Mouse (Mus musculus): Measurements from ENCODE around the gene Twf1. TPM values are rescaled to one million over a fixed set of nuclear protein-coding genes. Genes with fewer than 3 reads are reported as not detected.

The Twf1 gene
- total and polyA plus RNA-seq, 3 experiments = 26.4 to 64.1 (median 37.1) TPM

GRCm38 (mm10) chr15:94628830-94629601 is 39.3 kb upstream of the Twf1 start, which contains the start of gene Tmem117:
TSS of gene Tmem117 (plus strand) at chr15:94629232.
- Histone ChIP-seq H3K27ac (ENCODE audit: control insufficient read depth, low read depth, low read length) (no peak within 1 kb of the TSS), H3K27me3 (ENCODE audit: control insufficient read depth in 1 of 2, insufficient read depth in 2 of 2, low read length in 2 of 2) (no peaks in the 10 kb centered on the region; a peak in 1 of 4 replicates), H3K4me3 (ENCODE audit: control insufficient read depth in 1 of 2, insufficient read depth in 1 of 2, low read depth in 2 of 2, low read length in 2 of 2) (no peak within 1 kb of the TSS), H3K9me3 (replicated peaks; ENCODE audit: insufficient read depth, low read length) (no peaks in the 10 kb centered on the region; the same call in 1 of the 2 replicates), H3K4me1 (ENCODE audit: control insufficient read depth in 1 of 2, insufficient read depth in 2 of 2, low read length in 2 of 2) (no peaks in the 10 kb centered on the region), H3K79me2 (ENCODE audit: control insufficient read depth, insufficient read depth, low read length, poor library complexity) (no peaks in the 10 kb centered on the region), H3K9ac (ENCODE audit: control insufficient read depth, low read depth, low read length, poor library complexity, severe bottlenecking) (no peak within 1 kb of the TSS), H3K36me3 (ENCODE audit: control insufficient read depth in 1 of 2, insufficient read depth in 2 of 2, low read length in 2 of 2) (no peaks in the 10 kb centered on the region)
- DNase-seq (ENCODE audit: low read depth, low spot score) = no peak
- TF ChIP-seq NELFE (IDR thresholded peaks at IDR 0.05; ENCODE audit: low read depth, low read length) (no peak), MEF2A (IDR thresholded peaks at IDR 0.05; ENCODE audit: extremely low read depth, insufficient replicate concordance, low read depth, low read length, poor library complexity, severe bottlenecking) (no peak), GATA1 (IDR thresholded peaks at IDR 0.05; ENCODE audit: low read depth, low read length) (no peak), JUND (IDR thresholded peaks at IDR 0.05; ENCODE audit: low read depth, low read length) (no peak), ZNF384 (IDR thresholded peaks at IDR 0.05; ENCODE audit: low read depth, low read length) (no peak), MAX (IDR thresholded peaks at IDR 0.05; ENCODE audit: low read length) (no peak), POLR2AphosphoS5 (IDR thresholded peaks at IDR 0.05; ENCODE audit: borderline replicate concordance, low read depth, low read length) (no peak), TCF12 (IDR thresholded peaks at IDR 0.05; ENCODE audit: low read depth, low read length) (no peak), CHD2 (IDR thresholded peaks at IDR 0.05; ENCODE audit: low read length) (no peak), CHD1 (IDR thresholded peaks at IDR 0.05; ENCODE audit: low read depth, low read length) (no peak), BHLHE40 (IDR thresholded peaks at IDR 0.05; ENCODE audit: borderline replicate concordance, low read depth, low read length) (no peak), ZKSCAN1 (IDR thresholded peaks at IDR 0.05; ENCODE audit: low read depth, low read length) (no peak), USF2 (IDR thresholded peaks at IDR 0.05; ENCODE audit: borderline replicate concordance in 1 of 2, insufficient read depth in 1 of 2, low read depth in 1 of 2, low read length in 2 of 2) (no peak), ZMIZ1 (IDR thresholded peaks at IDR 0.05; ENCODE audit: low read depth, low read length) (no peak), HCFC1 (IDR thresholded peaks at IDR 0.05; ENCODE audit: low read depth, low read length) (no peak), ZC3H11A (IDR thresholded peaks at IDR 0.05; ENCODE audit: low read depth, low read length) (no peak)

GRCm38 (mm10) chr15:94628463-94628829 is 38.8 kb upstream of the Twf1 start:
- no peaks in the 10 kb centered on the region; a peak in 1 of 4 replicates for H3K27me3 ChIP-seq (ENCODE audit: control insufficient read depth in 1 of 2, insufficient read depth in 2 of 2, low read length in 2 of 2)
- H3K9ac ChIP-seq (ENCODE audit: control insufficient read depth, low read depth, low read length, poor library complexity, severe bottlenecking) = no peak overlapping the region
- no peak for TF ChIP-seq TBP (IDR thresholded peaks at IDR 0.05; ENCODE audit: low read depth, low read length)
- TF ChIP-seq POLR2AphosphoS2 (IDR thresholded peaks at IDR 0.05; ENCODE audit: low read length) = no peak
- no peak for TF ChIP-seq ELF1 (IDR thresholded peaks at IDR 0.05; ENCODE audit: low read depth, low read length)
- TF ChIP-seq NELFE (IDR thresholded peaks at IDR 0.05; ENCODE audit: low read depth, low read length) = no peak
- no peak for TF ChIP-seq RAD21 (IDR thresholded peaks at IDR 0.05; ENCODE audit: low read depth, low read length)
- no peak for TF ChIP-seq TCF12 (IDR thresholded peaks at IDR 0.05; ENCODE audit: low read depth, low read length)
- no peak for TF ChIP-seq ZMIZ1 (IDR thresholded peaks at IDR 0.05; ENCODE audit: low read depth, low read length)
- TF ChIP-seq SIN3A (IDR thresholded peaks at IDR 0.05; ENCODE audit: low read length) = no peak
- TF ChIP-seq MAX (IDR thresholded peaks at IDR 0.05; ENCODE audit: low read length) = no peak
- H3K79me2 ChIP-seq (ENCODE audit: control insufficient read depth, insufficient read depth, low read length, poor library complexity) = no peaks in the 10 kb centered on the region
- H3K27ac ChIP-seq (ENCODE audit: control insufficient read depth, low read depth, low read length) = no peak overlapping the region
- no peak for DNase-seq (ENCODE audit: low read depth, low spot score)
- H3K36me3 ChIP-seq (ENCODE audit: control insufficient read depth in 1 of 2, insufficient read depth in 2 of 2, low read length in 2 of 2) = no peaks in the 10 kb centered on the region
- no peaks in the 10 kb centered on the region; the same call in 1 of the 2 replicates for H3K9me3 ChIP-seq (replicated peaks; ENCODE audit: insufficient read depth, low read length)
- H3K4me3 ChIP-seq (ENCODE audit: control insufficient read depth in 1 of 2, insufficient read depth in 1 of 2, low read depth in 2 of 2, low read length in 2 of 2) = no peak overlapping the region
- no peaks in the 10 kb centered on the region for H3K4me1 ChIP-seq (ENCODE audit: control insufficient read depth in 1 of 2, insufficient read depth in 2 of 2, low read length in 2 of 2)

All from MEL (cell line).